Mouse (Mus musculus): Measurements from ENCODE around the gene Mras.

Mras gene

DNA sequence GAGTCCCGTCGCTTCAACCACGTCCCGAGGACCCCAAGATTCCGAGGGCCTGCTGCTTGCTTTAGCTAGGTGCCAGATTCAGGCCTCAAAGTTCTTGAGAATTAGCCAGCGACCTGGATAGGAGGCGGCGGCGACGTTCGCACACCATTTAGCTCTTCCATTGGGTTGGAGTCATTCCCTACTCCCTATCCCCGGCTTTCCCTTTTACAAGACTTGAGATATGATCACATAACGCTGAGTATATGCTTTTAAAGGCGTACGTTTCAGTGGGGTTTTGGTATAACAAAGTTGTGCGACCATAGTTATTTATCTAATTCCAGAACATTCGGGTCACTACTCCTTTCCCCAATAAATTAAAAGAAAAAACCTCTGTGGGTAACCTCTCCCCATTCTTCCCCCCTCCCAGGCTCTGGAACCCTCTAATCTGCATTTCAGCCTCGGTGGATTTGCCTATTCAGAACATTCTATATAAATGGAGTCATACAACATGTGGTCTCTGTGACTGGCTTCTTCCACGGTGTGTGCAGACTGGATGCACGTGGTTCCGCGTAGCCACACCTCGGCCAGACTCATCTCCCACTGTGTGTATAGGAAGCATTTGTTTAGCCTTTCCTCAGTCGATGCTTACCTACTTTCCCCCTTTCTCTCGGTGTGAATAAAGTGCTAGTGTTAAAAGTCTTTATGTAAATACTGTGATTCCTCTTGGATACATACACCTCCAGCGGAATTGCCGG, at the start of gene Mras:
Gene Mras (minus strand): TSS at position 351 of the 734 bp plus-strand sequence.
- no peak for DNase-seq (ENCODE audit: low spot score)

GRCm38 (mm10) chr9:99485144-99485543, 48.0 kb upstream of the Mras start:
- DNase-seq (ENCODE audit: low spot score) = no peak

- no peak for DNase-seq (ENCODE audit: low spot score)
These were observed 47.5 kb upstream of the Mras start for GRCm38 (mm10) chr9:99484632-99485031.

DNA sequence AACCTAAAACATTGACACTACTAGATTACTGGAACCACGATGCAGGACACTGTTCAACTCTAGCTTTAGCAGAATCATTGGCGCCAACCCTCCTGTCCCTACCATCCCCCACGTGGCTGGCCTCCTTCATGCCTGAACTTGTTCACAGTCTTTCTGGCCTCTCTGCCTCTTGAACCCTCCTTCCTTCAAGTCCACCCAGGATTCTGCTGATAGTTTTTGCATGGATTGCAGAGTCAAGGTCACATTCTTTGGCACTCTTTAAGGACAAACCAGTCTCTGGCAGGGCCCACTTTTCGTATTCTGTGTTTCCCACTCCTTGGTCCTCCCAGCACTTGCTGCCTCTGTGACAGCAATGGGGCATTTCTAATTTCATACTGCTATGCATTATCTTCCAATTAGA, 46.0 kb upstream of the Mras start:
- no peak for DNase-seq (ENCODE audit: low spot score)

- no peak for DNase-seq (ENCODE audit: low spot score)
These were observed 43.6 kb upstream of the Mras start for GRCm38 (mm10) chr9:99480764-99481163.

GRCm38 (mm10) chr9:99479181-99479711, 42.1 kb upstream of the Mras start:
- DNase-seq (ENCODE audit: low spot score) = no peak

GRCm38 (mm10) chr9:99471334-99471733, 34.2 kb upstream of the Mras start:
- DNase-seq (ENCODE audit: low spot score) = no peak

- no peak for DNase-seq (ENCODE audit: low spot score)
These were observed 33.3 kb upstream of the Mras start for GRCm38 (mm10) chr9:99470347-99471092.

GRCm38 (mm10) chr9:99469681-99470273, 32.6 kb upstream of the Mras start:
- DNase-seq (ENCODE audit: low spot score) = no peak

- DNase-seq (ENCODE audit: low spot score) = no peak
These were observed 31.4 kb upstream of the Mras start for GRCm38 (mm10) chr9:99468572-99468971.

DNA sequence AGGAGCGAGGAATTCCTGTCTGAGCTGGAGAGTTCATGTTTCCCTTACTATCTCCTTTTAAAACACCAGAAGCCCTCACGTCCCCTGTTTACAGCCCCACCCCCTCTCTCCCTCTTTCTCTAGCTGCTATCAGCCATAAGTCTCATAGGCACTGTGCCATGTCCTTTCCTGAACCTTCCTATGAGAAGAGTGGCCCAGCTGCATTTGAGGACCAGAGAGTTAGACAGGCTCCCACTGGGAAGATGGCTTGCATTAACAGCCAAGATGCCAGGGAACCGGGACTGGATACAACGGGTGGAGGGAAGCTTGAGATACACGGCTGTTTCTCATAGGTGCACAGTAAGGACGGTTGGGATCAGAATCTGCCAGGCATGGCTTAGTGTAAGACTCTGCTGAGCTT, 27.7 kb upstream of the Mras start:
- no peak for DNase-seq (ENCODE audit: low spot score)

GRCm38 (mm10) chr9:99459730-99460129, 22.5 kb upstream of the Mras start:
- DNase-seq (ENCODE audit: low spot score) = no peak

DNA sequence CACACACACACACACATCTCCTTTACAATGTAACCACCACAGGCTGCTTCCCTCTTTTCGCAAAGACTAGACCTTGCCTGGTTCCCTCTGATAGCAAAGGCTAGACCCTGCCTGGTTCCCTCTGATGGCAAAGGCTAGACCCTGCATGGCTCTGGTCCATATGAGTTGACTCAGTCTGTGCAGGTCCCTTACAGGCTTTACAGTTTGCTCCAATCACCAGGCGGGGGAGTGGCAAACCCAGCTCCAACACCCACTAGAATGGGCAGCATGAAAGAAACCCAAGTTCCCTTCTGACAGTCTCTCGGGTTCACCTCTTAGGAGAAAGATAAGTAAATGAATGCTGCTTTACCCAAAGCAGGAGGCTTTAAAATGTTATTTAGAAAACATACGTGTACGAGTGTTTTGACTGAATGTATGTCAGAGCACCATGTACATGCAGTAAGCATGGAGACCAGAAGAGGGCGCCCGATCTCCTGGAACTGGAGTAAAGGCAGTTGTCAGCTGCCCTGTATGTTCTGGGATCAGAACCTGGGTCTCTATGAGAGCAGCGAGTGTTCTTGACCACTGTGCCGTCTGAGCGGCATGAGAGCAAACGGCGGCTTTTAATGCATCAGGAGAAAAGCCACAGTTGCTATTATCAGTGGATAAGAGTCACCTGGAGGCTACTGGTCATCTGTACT, 21.5 kb upstream of the Mras start:
- peak; percentile 56 for DNase-seq (ENCODE audit: low spot score)

DNA sequence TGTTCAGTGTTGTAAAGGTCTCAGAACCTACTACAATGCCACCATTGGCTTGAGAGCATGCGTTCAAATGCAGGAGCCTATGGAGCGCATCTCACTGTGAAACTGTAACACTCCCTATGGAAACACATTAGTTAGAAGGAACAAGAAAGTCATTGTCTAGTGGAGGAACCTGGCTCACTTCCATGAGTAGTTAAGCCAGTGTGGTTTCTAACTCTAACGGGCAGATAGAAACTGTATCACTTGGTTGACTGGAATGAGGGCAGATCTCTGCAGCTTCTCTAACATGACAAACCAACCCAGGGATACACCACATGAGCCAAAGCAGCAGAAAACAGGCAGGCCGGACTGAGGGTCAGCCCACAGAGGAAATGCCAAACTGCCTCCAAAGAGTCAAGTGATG, 17.0 kb upstream of the Mras start:
- DNase-seq (ENCODE audit: low spot score) = no peak

- DNase-seq (ENCODE audit: low spot score) = no peak
These were observed 14.0 kb upstream of the Mras start, which contains the start of gene Nme9 for GRCm38 (mm10) chr9:99451161-99451560. Gene Nme9, plus strand, starts transcription at chr9:99451475.

- no peak for DNase-seq (ENCODE audit: low spot score)
These were observed 12.9 kb upstream of the Mras start for GRCm38 (mm10) chr9:99449886-99450647.

GRCm38 (mm10) chr9:99447323-99447722, 10.1 kb upstream of the Mras start:
- DNase-seq (ENCODE audit: low spot score) = no peak

DNA sequence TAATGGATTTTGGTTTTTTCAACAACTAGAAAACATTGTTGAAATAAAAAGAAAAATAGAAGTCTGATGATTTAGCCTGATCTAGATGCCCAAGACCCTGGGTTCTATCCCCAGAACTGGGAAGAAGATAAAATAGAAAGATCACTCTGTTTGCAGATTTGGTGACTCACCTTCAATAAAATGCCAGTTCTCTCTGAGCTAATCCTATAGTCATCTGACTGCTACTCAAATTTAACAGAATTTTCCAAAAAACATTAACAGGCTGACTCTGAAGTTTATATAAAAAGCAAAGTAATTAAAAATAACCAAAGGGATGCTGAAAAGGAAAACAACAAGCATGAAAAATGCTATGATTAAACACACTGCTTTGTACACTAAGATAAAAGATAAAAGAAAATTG, 9.1 kb upstream of the Mras start:
- no peak for DNase-seq (ENCODE audit: low spot score)

DNA sequence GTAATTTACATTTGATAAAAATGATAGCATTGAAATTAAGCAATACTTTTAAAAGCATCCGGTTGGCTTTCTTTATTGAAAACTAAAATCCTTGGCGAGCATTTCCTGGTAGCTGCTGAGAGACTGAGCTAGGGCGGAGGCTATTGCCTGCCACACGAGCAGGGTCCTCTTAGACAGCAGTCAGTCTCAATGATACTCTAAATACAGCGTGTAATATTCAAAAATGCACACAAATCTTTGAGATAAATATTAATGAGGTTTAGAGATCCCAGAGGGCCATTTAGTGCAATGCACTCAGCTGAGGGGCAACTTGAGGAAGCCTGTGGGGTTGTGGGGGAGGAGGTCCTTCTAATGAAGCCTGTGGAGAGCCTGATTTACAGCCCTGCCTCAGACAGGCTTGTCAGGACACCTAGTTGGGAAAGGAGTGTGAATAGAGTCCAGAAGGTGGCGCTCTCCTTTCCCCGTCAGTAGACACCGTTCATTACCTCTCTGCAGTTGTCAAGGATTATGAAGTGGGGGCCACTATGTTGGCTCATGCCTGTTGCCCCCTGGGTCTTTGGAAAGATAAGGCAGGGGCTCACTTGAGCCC, 7.5 kb upstream of the Mras start:
- DNase-seq (ENCODE audit: low spot score) = no peak

GRCm38 (mm10) chr9:99441647-99442433, 4.7 kb upstream of the Mras start:
- no peak for DNase-seq (ENCODE audit: low spot score)

All from ovary, postnatal 14 days (tissue).